Mouse (Mus musculus): ENCODE results near the gene Gm20683. TPM values are rescaled to one million over a fixed set of nuclear protein-coding genes. Genes with fewer than 3 reads are reported as not detected.
A peak's percentile ranks its signal among the peaks of the same experiment; 100 is the strongest.

The Gm20683 gene
- total and polyA plus RNA-seq, 3 experiments: 4.9 to 6.8 TPM; not detected in 1

DNA sequence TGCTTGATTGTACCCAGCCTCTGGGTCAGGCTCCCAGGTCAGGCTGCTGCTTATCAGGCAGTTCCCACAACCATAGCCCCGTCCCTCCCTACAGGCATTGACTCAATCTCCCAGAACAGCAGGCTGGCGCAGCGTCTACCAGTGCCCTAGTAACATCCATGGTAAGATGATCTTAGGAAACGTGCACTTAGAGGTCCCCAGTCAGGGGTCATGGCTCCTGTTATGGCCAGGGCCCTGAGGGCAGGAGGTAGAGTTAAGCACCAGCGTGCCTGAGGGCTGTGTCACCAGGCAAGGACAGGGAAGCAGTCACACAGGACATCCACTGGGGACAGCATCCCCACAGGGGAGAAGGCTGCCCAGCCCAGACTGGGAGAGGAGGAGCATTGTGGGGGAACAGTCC is 40.7 kb upstream of the Gm20683 start:
- Histone ChIP-seq H3K4me3 (ENCODE audit: control insufficient read depth in 1 of 2, insufficient read depth in 1 of 2, low read depth in 2 of 2, low read length in 2 of 2) (no peak overlapping the region), H3K36me3 (ENCODE audit: control insufficient read depth in 1 of 2, insufficient read depth in 2 of 2, low read length in 2 of 2) (no peaks in the 10 kb centered on the region), H3K27me3 (ENCODE audit: control insufficient read depth in 1 of 2, insufficient read depth in 2 of 2, low read length in 2 of 2) (no peaks in the 10 kb centered on the region), H3K79me2 (ENCODE audit: control insufficient read depth, insufficient read depth, low read length, poor library complexity) (no peaks in the 10 kb centered on the region), H3K9ac (ENCODE audit: control insufficient read depth, low read depth, low read length, poor library complexity, severe bottlenecking) (no peak overlapping the region), H3K9me3 (replicated peaks; ENCODE audit: insufficient read depth, low read length) (no peaks in the 10 kb centered on the region), H3K4me1 (ENCODE audit: control insufficient read depth in 1 of 2, insufficient read depth in 2 of 2, low read length in 2 of 2) (no peaks in the 10 kb centered on the region), H3K27ac (ENCODE audit: control insufficient read depth, low read depth, low read length) (no peak overlapping the region)
- DNase-seq (ENCODE audit: low read depth, low spot score): no peak
- 0 out of 2 replicates have a peak, but pooled peaks have one; percentile 10 for TF ChIP-seq POLR2AphosphoS2 (IDR thresholded peaks at IDR 0.05; ENCODE audit: low read length)
- TF ChIP-seq MAFK (IDR thresholded peaks at IDR 0.05; ENCODE audit: borderline replicate concordance, low read depth, low read length): no peak
- no peak for TF ChIP-seq JUND (IDR thresholded peaks at IDR 0.05; ENCODE audit: low read depth, low read length)
- no peak for TF ChIP-seq MYB (IDR thresholded peaks at IDR 0.05; ENCODE audit: low read depth, low read length)

DNA sequence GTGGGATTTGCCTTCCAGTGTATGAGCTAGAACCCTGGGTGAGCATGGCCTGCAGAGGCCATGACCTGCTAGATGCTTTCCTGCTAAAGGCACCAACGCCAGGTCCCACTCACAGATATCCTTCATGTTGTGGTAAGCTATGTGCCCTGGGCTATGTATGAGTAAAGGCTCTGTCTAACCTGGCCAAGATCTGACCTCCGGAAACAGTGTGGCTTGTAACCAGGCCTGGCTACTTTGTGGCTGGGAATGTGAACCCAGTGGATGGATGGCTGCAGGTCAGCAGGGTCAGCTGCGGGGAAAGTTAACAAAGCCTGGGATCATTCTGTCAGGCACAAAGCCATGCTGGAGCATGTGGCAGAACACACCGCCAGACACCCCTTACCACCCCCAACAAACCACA is 40.1 kb upstream of the Gm20683 start:
- no peak for DNase-seq (ENCODE audit: low read depth, low spot score)
- Histone ChIP-seq H3K27ac (ENCODE audit: control insufficient read depth, low read depth, low read length) (no peak overlapping the region), H3K79me2 (ENCODE audit: control insufficient read depth, insufficient read depth, low read length, poor library complexity) (no peaks in the 10 kb centered on the region), H3K4me1 (ENCODE audit: control insufficient read depth in 1 of 2, insufficient read depth in 2 of 2, low read length in 2 of 2) (peaks cover 0 to 4% of the 10 kb centered on the region in 2 experiments; a peak in 1 of 4 replicates), H3K9me3 (replicated peaks; ENCODE audit: insufficient read depth, low read length) (no peaks in the 10 kb centered on the region), H3K4me3 (ENCODE audit: control insufficient read depth in 1 of 2, insufficient read depth in 1 of 2, low read depth in 2 of 2, low read length in 2 of 2) (no peak overlapping the region), H3K27me3 (ENCODE audit: control insufficient read depth in 1 of 2, insufficient read depth in 2 of 2, low read length in 2 of 2) (no peaks in the 10 kb centered on the region), H3K36me3 (ENCODE audit: control insufficient read depth in 1 of 2, insufficient read depth in 2 of 2, low read length in 2 of 2) (peaks cover 0 to 4% of the 10 kb centered on the region in 2 experiments; a peak in 1 of 4 replicates), H3K9ac (ENCODE audit: control insufficient read depth, low read depth, low read length, poor library complexity, severe bottlenecking) (no peak overlapping the region)
- TF ChIP-seq POLR2AphosphoS2 (IDR thresholded peaks at IDR 0.05; ENCODE audit: low read length) (peak; percentile 12; the same call in 1 of the 2 replicates), SMC3 (IDR thresholded peaks at IDR 0.05; ENCODE audit: low read depth, low read length) (no peak)

DNA sequence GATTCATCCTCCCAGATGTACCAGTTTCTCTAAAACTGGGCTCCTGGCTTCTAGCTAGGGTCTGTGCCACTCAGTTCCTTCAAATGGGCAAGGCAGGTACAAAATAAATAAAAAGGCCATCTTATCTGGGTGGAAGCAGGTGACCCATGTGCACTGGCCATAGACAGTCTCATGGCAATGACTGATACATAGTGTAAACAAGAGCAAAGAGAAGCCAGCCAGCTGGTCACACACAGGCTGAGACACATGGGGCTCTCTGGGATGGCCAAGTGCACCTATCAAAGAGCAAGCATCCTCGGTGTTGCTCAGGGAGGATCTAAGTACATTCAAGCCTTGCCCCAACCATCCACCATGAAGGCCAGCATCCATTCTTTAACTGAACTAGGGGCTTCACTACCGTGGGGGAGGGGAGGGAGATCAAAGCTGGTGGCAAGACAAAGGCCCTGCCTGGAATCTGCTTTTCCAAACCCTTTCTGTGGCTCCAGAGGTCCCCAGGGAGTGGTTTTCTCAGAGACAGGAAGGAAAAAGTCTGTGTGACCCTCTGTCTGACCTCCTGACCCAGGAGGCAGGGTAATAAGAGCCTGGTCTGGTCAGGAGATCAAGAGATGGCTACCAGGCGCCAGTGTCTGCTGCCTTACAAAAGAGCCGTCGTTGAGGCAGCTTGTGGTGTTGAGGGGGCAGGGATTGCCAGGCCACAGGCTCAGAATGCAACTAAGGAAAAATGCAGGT is 39.5 kb upstream of the Gm20683 start:
- no peak overlapping the region for H3K9ac ChIP-seq (ENCODE audit: control insufficient read depth, low read depth, low read length, poor library complexity, severe bottlenecking)
- peaks cover 0 to 11% of the 10 kb centered on the region in 2 experiments; a peak in 2 of 4 replicates for H3K4me1 ChIP-seq (ENCODE audit: control insufficient read depth in 1 of 2, insufficient read depth in 2 of 2, low read length in 2 of 2)
- peaks cover 0 to 7% of the 10 kb centered on the region in 2 experiments; a peak in 2 of 4 replicates for H3K36me3 ChIP-seq (ENCODE audit: control insufficient read depth in 1 of 2, insufficient read depth in 2 of 2, low read length in 2 of 2)
- no peak for TF ChIP-seq CHD1 (IDR thresholded peaks at IDR 0.05; ENCODE audit: low read depth, low read length)
- H3K79me2 ChIP-seq (ENCODE audit: control insufficient read depth, insufficient read depth, low read length, poor library complexity): no peaks in the 10 kb centered on the region
- no peak for DNase-seq (ENCODE audit: low read depth, low spot score)
- no peaks in the 10 kb centered on the region for H3K9me3 ChIP-seq (replicated peaks; ENCODE audit: insufficient read depth, low read length)
- H3K27me3 ChIP-seq (ENCODE audit: control insufficient read depth in 1 of 2, insufficient read depth in 2 of 2, low read length in 2 of 2): no peaks in the 10 kb centered on the region
- no peak overlapping the region for H3K27ac ChIP-seq (ENCODE audit: control insufficient read depth, low read depth, low read length)
- no peak overlapping the region for H3K4me3 ChIP-seq (ENCODE audit: control insufficient read depth in 1 of 2, insufficient read depth in 1 of 2, low read depth in 2 of 2, low read length in 2 of 2)
